Mouse (Mus musculus) midbrain, embryonic 16.5 days (tissue): Measurements from ENCODE around the gene Cdc6. TPM values are rescaled to one million over a fixed set of nuclear protein-coding genes. Genes with fewer than 3 reads are reported as not detected.

ENCODE experiments used
- ATAC-seq: fragments of 200-750 bp; cut with Nextera tagmentation; 2 replicates; pipeline ENCODE4 v1.8.0; 2017; ENCODE audit warnings: moderate TSS enrichment
- H3K27ac ChIP-seq: fragments of 300-500 bp; sonication (generic); 2 replicates; pipeline ENCODE4 v1.5.1; 2014; ENCODE audit warnings: mild to moderate bottlenecking, low read length, mixed read lengths
- H3K27me3 ChIP-seq: fragments of 300-500 bp; sonication (generic); 2 replicates; pipeline ENCODE4 v1.6.1; 2014; ENCODE audit warnings: low read depth, low read length, mixed read lengths; ENCODE audit not compliant: control insufficient read depth, insufficient read depth
- H3K36me3 ChIP-seq: fragments of 300-500 bp; sonication (generic); 2 replicates; pipeline ENCODE4 v1.6.1; 2014; ENCODE audit warnings: mild to moderate bottlenecking, low read length, moderate library complexity, mixed read lengths; ENCODE audit not compliant: control insufficient read depth, insufficient read depth
- H3K4me1 ChIP-seq: fragments of 300-500 bp; sonication (generic); 2 replicates; pipeline ENCODE4 v1.6.1; 2014; ENCODE audit warnings: mild to moderate bottlenecking, low read length, mixed read lengths; ENCODE audit not compliant: control insufficient read depth, insufficient read depth
- H3K4me2 ChIP-seq: fragments of 300-500 bp; sonication (generic); 2 replicates; pipeline ENCODE4 v1.6.1; 2014; ENCODE audit warnings: mild to moderate bottlenecking, low read length, mixed read lengths
- H3K4me3 ChIP-seq: fragments of 300-500 bp; sonication (generic); 2 replicates; pipeline ENCODE4 v1.5.1; 2014; ENCODE audit warnings: low read depth, mild to moderate bottlenecking, low read length, moderate library complexity, mixed read lengths
- H3K9ac ChIP-seq: fragments of 300-500 bp; sonication (generic); 2 replicates; pipeline ENCODE4 v1.6.1; 2014; ENCODE audit warnings: low read depth, low read length, mixed read lengths
- H3K9me3 ChIP-seq: fragments of 300-500 bp; sonication (generic); replicated peaks from 2 replicates; pipeline ENCODE4 v1.6.1; 2014; ENCODE audit warnings: mild to moderate bottlenecking, low read length, mixed read lengths; ENCODE audit not compliant: control insufficient read depth, poor library complexity, severe bottlenecking
- WGBS: fragments of 180-500 bp; shearing (Covaris S2); extraction: QIAGEN DNeasy Blood & Tissue Kit; methylation state at CpG from one replicate; pipeline ENCODE4 v1.1.7; 2014; 5-methylcytosine and 5-hydroxymethylcytosine counted together
- polyA plus RNA-seq: library from polyadenylated mRNA; unstranded; fragments of >200 nt; fragmentation: Nextera tagmentation; extraction: Ambion mirVana; gene quantifications from 2 replicates; pipeline ENCODE4 v1.2.1, GENCODE M21; 2015

The Cdc6 gene
- polyA plus RNA-seq, 1 experiment from 2014 or later = 2.4 TPM

- H3K9me3 ChIP-seq = no peaks in the 10 kb centered on the region
- under 1% methylated on average over 39 of the region's 39 CpGs for WGBS
These were observed 30.5 kb downstream of the Cdc6 start for GRCm38 (mm10) chr11:98937914-98938694.

GRCm38 (mm10) chr11:98938701-98939083 lies 31.1 kb downstream of the Cdc6 start:
- 45% methylated on average over 7 of the region's 7 CpGs for WGBS
- ATAC-seq = no peak
- H3K4me3 ChIP-seq = no peak overlapping the region; the same call in 1 of the 2 replicates

More at GRCm38 (mm10) chr11:98937914-98938694, 30.5 kb downstream of the Cdc6 start:
- ATAC-seq = peak; percentile 6
- H3K27me3 ChIP-seq = peaks cover 13% of the 10 kb centered on the region
- no peak overlapping the region for H3K27ac ChIP-seq
- H3K9ac ChIP-seq = peak overlapping the region; percentile 67
- H3K4me3 ChIP-seq = peak overlapping the region; percentile 60
- peak overlapping the region; percentile 97 for H3K4me2 ChIP-seq
- no peaks in the 10 kb centered on the region for H3K36me3 ChIP-seq
- H3K4me1 ChIP-seq = peaks cover 43% of the 10 kb centered on the region

GRCm38 (mm10) chr11:98939084-98939952 lies 31.7 kb downstream of the Cdc6 start:
- ATAC-seq = no peak
- WGBS = 53% methylated on average over 15 of the region's 15 CpGs
- Histone ChIP-seq H3K9ac (peak overlapping the region; percentile 67; the same call in 1 of the 2 replicates), H3K27me3 (peaks cover 13% of the 10 kb centered on the region), H3K27ac (no peak overlapping the region), H3K36me3 (no peaks in the 10 kb centered on the region), H3K4me3 (no peak overlapping the region), H3K4me1 (peaks cover 51% of the 10 kb centered on the region), H3K9me3 (no peaks in the 10 kb centered on the region), H3K4me2 (no peak overlapping the region)

More at GRCm38 (mm10) chr11:98938701-98939083, 31.1 kb downstream of the Cdc6 start:
- H3K4me1 ChIP-seq = peaks cover 48% of the 10 kb centered on the region
- H3K4me2 ChIP-seq = peak overlapping the region; percentile 97
- peaks cover 13% of the 10 kb centered on the region for H3K27me3 ChIP-seq
- H3K27ac ChIP-seq = no peak overlapping the region
- no peaks in the 10 kb centered on the region for H3K9me3 ChIP-seq
- H3K36me3 ChIP-seq = no peaks in the 10 kb centered on the region
- H3K9ac ChIP-seq = peak overlapping the region; percentile 67; the same call in 1 of the 2 replicates

- Histone ChIP-seq H3K4me2 (no peak overlapping the region), H3K4me1 (peaks cover 51% of the 10 kb centered on the region), H3K4me3 (no peak overlapping the region), H3K36me3 (no peaks in the 10 kb centered on the region), H3K9ac (no peak overlapping the region), H3K9me3 (no peaks in the 10 kb centered on the region), H3K27ac (no peak overlapping the region), H3K27me3 (peaks cover 12% of the 10 kb centered on the region)
- WGBS = 52% methylated on average over 11 of the region's 11 CpGs
- ATAC-seq = no peak
These were observed 32.5 kb downstream of the Cdc6 start for GRCm38 (mm10) chr11:98939953-98940641.

- peaks cover 51% of the 10 kb centered on the region for H3K4me1 ChIP-seq
- H3K36me3 ChIP-seq = no peaks in the 10 kb centered on the region
- no peak for ATAC-seq
- no peak overlapping the region for H3K27ac ChIP-seq
- H3K4me3 ChIP-seq = no peak overlapping the region
- peak overlapping the region; percentile 63; the same call in 1 of the 2 replicates for H3K9ac ChIP-seq
- H3K9me3 ChIP-seq = no peaks in the 10 kb centered on the region
- 35% methylated on average over 3 of the region's 3 CpGs for WGBS
- H3K4me2 ChIP-seq = peak overlapping the region; percentile 78
- peaks cover 7% of the 10 kb centered on the region for H3K27me3 ChIP-seq
These were observed 33.2 kb downstream of the Cdc6 start for GRCm38 (mm10) chr11:98940776-98941175.

GRCm38 (mm10) chr11:98941341-98941825 lies 33.8 kb downstream of the Cdc6 start:
- peaks cover 6% of the 10 kb centered on the region for H3K27me3 ChIP-seq
- peak overlapping the region; percentile 63 for H3K9ac ChIP-seq
- H3K4me2 ChIP-seq = peak overlapping the region; percentile 78
- peak; percentile 15 for ATAC-seq
- H3K4me1 ChIP-seq = peaks cover 45% of the 10 kb centered on the region
- H3K27ac ChIP-seq = peak overlapping the region; percentile 86
- H3K4me3 ChIP-seq = peak overlapping the region; percentile 45
- no peaks in the 10 kb centered on the region for H3K9me3 ChIP-seq
- no peaks in the 10 kb centered on the region for H3K36me3 ChIP-seq
- WGBS = 1% methylated on average over 12 of the region's 12 CpGs

GRCm38 (mm10) chr11:98941826-98942550 lies 34.4 kb downstream of the Cdc6 start:
- no peaks in the 10 kb centered on the region for H3K9me3 ChIP-seq
- no peaks in the 10 kb centered on the region for H3K36me3 ChIP-seq
- H3K9ac ChIP-seq = peak overlapping the region; percentile 63
- peaks cover 42% of the 10 kb centered on the region for H3K4me1 ChIP-seq
- WGBS = 2% methylated on average over 15 of the region's 15 CpGs
- H3K4me2 ChIP-seq = peak overlapping the region; percentile 78
- peaks cover 4% of the 10 kb centered on the region; the same call in 1 of the 2 replicates for H3K27me3 ChIP-seq
- peak; percentile 44 for ATAC-seq
- peak overlapping the region; percentile 45 for H3K4me3 ChIP-seq
- peak overlapping the region; percentile 86 for H3K27ac ChIP-seq

- no peaks in the 10 kb centered on the region for H3K9me3 ChIP-seq
- H3K9ac ChIP-seq = peak overlapping the region; percentile 63
- peak overlapping the region; percentile 78 for H3K4me2 ChIP-seq
- WGBS = 54% methylated on average over 3 of the region's 3 CpGs
- H3K4me1 ChIP-seq = peaks cover 41% of the 10 kb centered on the region
- H3K4me3 ChIP-seq = peak overlapping the region; percentile 45
- no peaks in the 10 kb centered on the region for H3K36me3 ChIP-seq
- no peak for ATAC-seq
- H3K27ac ChIP-seq = peak overlapping the region; percentile 86
- H3K27me3 ChIP-seq = peaks cover 4% of the 10 kb centered on the region; the same call in 1 of the 2 replicates
These were observed 34.9 kb downstream of the Cdc6 start for GRCm38 (mm10) chr11:98942555-98942922.
